ENCODE assay signal across 9 mouse cellular contexts in genomic region chr4:63508232-63508631, GRCm38 (mm10). TPM values are rescaled to one million over a fixed set of nuclear protein-coding genes. Genes with fewer than 3 reads are reported as not detected.
DNase-seq lines count a peak whose midpoint lies in the region; ATAC-seq and TF ChIP-seq lines count a peak whose summit lies in the region.
"Had no signal": no experiment of that assay in that cellular context is flagged by ENCODE, and none has a peak within 500 bp of the region (broad histone marks: within the 10 kb centered on the region; RNA-seq: fewer than 3 reads in every experiment).

No protein-coding gene starts in this region.

- H3K9me3 ChIP-seq in ES-Bruce4 (replicated peaks; ENCODE audit: control insufficient read depth, insufficient read depth, low read length, poor library complexity, severe bottlenecking): no peaks in the 10 kb centered on the region
- no peaks in the 10 kb centered on the region for H3K9me3 ChIP-seq in forebrain, postnatal 0 days (ENCODE audit: low read length)
- H3K9me3 ChIP-seq: neural tube, embryonic 13.5 days had no signal

- no peak for TF ChIP-seq POLR2A in ES-Bruce4 (IDR thresholded peaks at IDR 0.05; ENCODE audit: insufficient read depth, low read length)

- H3K27ac ChIP-seq in ES-Bruce4 (ENCODE audit: insufficient read depth, low read length): no peak overlapping the region
- H3K27ac ChIP-seq in forebrain, postnatal 0 days (ENCODE audit: low read depth, low read length): no peak overlapping the region
- H3K27ac ChIP-seq: neural tube, embryonic 13.5 days had no signal

- H3K4me2 ChIP-seq in forebrain, postnatal 0 days (ENCODE audit: low read depth): no peak overlapping the region
- H3K4me2 ChIP-seq: neural tube, embryonic 13.5 days had no signal

- peak; percentile 46 for DNase-seq in 3134 (ENCODE audit: extremely low read depth, insufficient read length, low spot score)
- DNase-seq in cerebellum, adult 11-12 months: peak; percentile 27
- no peak for DNase-seq in forebrain, postnatal 0 days
- DNase-seq in kidney, postnatal 10 days: peak; percentile 88
- peak; percentile 73 to 78 for DNase-seq in lung, adult 18-20 months
- DNase-seq in retina, postnatal 7 days (ENCODE audit: low read depth, low spot score): peak; percentile 51
- peak; percentile 29 to 61 for DNase-seq in urinary bladder, adult 18-20 months (ENCODE audit: low spot score in 2 of 2)

- H3K9ac ChIP-seq in ES-Bruce4 (ENCODE audit: low read depth, poor library complexity, severe bottlenecking): no peak overlapping the region
- no peak overlapping the region for H3K9ac ChIP-seq in forebrain, postnatal 0 days
- H3K9ac ChIP-seq: neural tube, embryonic 13.5 days had no signal

- no peak overlapping the region for H3K4me3 ChIP-seq in ES-Bruce4 (ENCODE audit: low read depth, low read length)
- H3K4me3 ChIP-seq in forebrain, postnatal 0 days (ENCODE audit: low read depth, low read length): no peak overlapping the region
- H3K4me3 ChIP-seq: neural tube, embryonic 13.5 days had no signal

- no peaks in the 10 kb centered on the region; the same call in 1 of the 2 replicates for H3K27me3 ChIP-seq in ES-Bruce4 (ENCODE audit: control insufficient read depth, insufficient read depth, low read length, poor library complexity, severe bottlenecking)
- H3K27me3 ChIP-seq in forebrain, postnatal 0 days (ENCODE audit: insufficient read depth, low read length): no peaks in the 10 kb centered on the region
- H3K27me3 ChIP-seq: neural tube, embryonic 13.5 days had no signal

- peak; percentile 82 for TF ChIP-seq CTCF in ES-Bruce4 (IDR thresholded peaks at IDR 0.05; ENCODE audit: low read depth, low read length)
- peak; percentile 60 for TF ChIP-seq CTCF in forebrain, postnatal 0 days (IDR thresholded peaks at IDR 0.05; ENCODE audit: low read depth)

- ATAC-seq in forebrain, postnatal 0 days: no peak

- H3K36me3 ChIP-seq in ES-Bruce4 (ENCODE audit: control insufficient read depth, insufficient read depth, low read length, poor library complexity, severe bottlenecking): no peaks in the 10 kb centered on the region
- H3K36me3 ChIP-seq in forebrain, postnatal 0 days (ENCODE audit: insufficient read depth): no peaks in the 10 kb centered on the region
- H3K36me3 ChIP-seq: neural tube, embryonic 13.5 days had no signal

- TF ChIP-seq EP300 in ES-Bruce4 (IDR thresholded peaks at IDR 0.05; ENCODE audit: insufficient read depth, low read depth, low read length): no peak

- WGBS in forebrain, postnatal 0 days: 18% methylated on average over 4 of the region's 4 CpGs

- no peaks in the 10 kb centered on the region for H3K4me1 ChIP-seq in ES-Bruce4 (ENCODE audit: control insufficient read depth, insufficient read depth, low read length)
- H3K4me1 ChIP-seq in forebrain, postnatal 0 days (ENCODE audit: insufficient read depth): no peaks in the 10 kb centered on the region
- H3K4me1 ChIP-seq: neural tube, embryonic 13.5 days had no signal

RNA-seq across cellular contexts. Expression of gene Whrn, which starts 12.4 kb away (rescaled TPM):
- 33.5 and 40.2 TPM in 2 replicates for polyA plus RNA-seq in ES-Bruce4 (2011; ENCODE audit: insufficient read depth, insufficient read length, low read depth, missing spikeins)
- total RNA-seq in forebrain, postnatal 0 days (2014; rRNA removed): 9.8 and 13.0 TPM in 2 replicates
- polyA plus RNA-seq in forebrain, postnatal 0 days (2015; fragmentation: Nextera tagmentation; extraction: Ambion mirVana): 2.6 and 3.8 TPM in 2 replicates

RNA-seq across cellular contexts. Expression of gene Atp6v1g1, which starts 36.3 kb away (rescaled TPM):
- polyA plus RNA-seq in ES-Bruce4 (2011; ENCODE audit: insufficient read depth, insufficient read length, low read depth, missing spikeins): 187 and 192 TPM in 2 replicates
- 222 and 234 TPM in 2 replicates for total RNA-seq in forebrain, postnatal 0 days (2014; rRNA removed)
- 389 and 442 TPM in 2 replicates for polyA plus RNA-seq in forebrain, postnatal 0 days (2015; fragmentation: Nextera tagmentation; extraction: Ambion mirVana)

RNA-seq across cellular contexts. Expression of gene Tmem268, which starts 50.3 kb away (rescaled TPM):
- 4.4 and 8.9 TPM in 2 replicates for polyA plus RNA-seq in ES-Bruce4 (2011; ENCODE audit: insufficient read depth, insufficient read length, low read depth, missing spikeins)
- 4.5 and 5.9 TPM in 2 replicates for total RNA-seq in forebrain, postnatal 0 days (2014; rRNA removed)
- polyA plus RNA-seq in forebrain, postnatal 0 days (2015; fragmentation: Nextera tagmentation; extraction: Ambion mirVana): 4.2 and 5.5 TPM in 2 replicates
